Mouse (Mus musculus): Measurements from ENCODE around the gene Ret. TPM values are rescaled to one million over a fixed set of nuclear protein-coding genes. Genes with fewer than 3 reads are reported as not detected.

Ret gene
- total RNA-seq (2021), result 1 to 10 TPM; 3.0 to 3.4 TPM

DNA sequence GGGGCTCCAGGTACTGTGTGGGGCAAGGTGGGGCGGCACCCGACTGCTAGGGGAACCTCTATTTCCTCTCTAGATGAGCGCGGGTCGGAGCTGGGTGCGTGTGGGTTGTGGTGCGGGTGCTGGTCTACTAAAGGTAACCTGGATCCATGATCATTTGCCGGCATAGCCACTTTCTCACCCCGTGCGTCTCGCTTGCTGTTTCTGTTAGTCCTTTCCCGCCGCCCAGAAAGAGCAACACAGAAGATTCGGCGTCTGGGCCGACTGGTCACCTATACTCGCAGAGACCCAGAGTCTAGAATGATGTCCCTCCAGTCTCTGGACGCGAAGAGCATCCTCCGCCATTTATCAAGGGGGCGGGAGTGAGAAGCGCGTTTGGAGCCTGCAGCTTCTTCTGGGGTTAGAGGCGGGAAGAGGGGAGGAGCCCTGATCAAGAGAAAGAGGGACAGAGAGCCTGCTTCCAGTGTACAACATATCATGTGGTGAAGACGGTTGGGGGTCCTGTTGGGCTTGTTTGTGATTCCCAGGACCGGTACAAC lies at the start of gene Ret:
Gene Ret (minus strand): TSS at position 279 of the 536 bp plus-strand sequence.
- no peak for DNase-seq (ENCODE audit: extremely low spot score in 1 of 2, low spot score in 1 of 2)

DNA sequence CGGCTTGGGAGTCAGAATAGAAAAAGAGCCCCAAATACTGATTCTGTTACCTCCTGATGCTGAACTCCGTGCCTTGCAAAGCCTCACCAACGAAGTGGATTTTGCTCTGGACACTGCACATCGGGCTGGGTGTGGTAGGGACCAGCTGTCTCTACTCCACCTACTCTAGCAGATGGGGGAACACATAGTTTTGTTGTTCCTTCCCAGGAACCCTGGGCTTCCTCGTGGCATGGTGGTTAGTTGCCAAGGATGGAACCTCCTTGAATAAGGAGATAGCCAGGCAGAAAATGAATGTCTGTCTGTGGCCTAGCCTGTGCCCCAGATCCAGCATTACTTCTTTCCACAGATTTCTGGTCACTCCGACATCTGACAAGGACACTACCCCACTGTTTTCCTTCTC lies 49.6 kb upstream of the Ret start:
- DNase-seq (ENCODE audit: extremely low spot score in 1 of 2, low spot score in 1 of 2), result no peak

DNA sequence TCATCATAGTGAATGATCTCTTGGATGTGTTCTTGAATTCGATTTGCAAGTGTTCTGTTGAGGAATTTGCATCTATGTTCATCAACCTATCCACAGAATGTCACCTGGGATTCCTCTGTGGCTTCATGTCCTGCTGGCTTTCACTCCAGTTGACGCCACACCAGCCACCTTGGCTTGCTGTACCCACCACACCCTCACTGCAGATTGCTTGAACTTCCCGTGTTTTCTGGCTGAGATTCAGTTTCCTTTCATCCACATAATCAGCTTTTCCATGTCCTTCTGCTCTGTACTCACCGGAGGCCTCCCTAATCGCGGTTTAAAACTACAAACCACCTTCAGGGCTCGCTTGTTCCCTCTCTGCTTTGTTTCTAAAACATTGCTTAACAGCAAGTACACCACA lies 46.6 kb upstream of the Ret start:
- no peak for DNase-seq (ENCODE audit: extremely low spot score in 1 of 2, low spot score in 1 of 2)

DNA sequence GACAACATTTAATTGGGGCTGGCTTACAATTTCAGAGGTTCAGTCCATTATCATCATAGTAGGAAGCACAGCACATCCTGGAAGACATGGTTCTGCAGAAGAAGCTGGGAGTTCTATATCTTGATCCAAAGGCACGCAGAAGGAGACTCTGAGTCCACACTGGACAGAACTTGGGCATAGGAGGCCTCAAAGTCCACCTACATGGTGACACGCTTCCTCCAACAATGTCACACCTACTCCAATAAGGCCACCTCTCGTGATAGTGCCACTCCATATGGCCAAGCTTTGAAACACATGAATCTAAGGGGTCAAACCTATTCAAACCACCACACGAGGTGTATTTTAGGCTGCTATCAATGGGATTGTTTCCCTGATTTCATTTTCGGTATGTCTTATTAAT lies 45.4 kb upstream of the Ret start:
- no peak for DNase-seq (ENCODE audit: extremely low spot score in 1 of 2, low spot score in 1 of 2)

DNA sequence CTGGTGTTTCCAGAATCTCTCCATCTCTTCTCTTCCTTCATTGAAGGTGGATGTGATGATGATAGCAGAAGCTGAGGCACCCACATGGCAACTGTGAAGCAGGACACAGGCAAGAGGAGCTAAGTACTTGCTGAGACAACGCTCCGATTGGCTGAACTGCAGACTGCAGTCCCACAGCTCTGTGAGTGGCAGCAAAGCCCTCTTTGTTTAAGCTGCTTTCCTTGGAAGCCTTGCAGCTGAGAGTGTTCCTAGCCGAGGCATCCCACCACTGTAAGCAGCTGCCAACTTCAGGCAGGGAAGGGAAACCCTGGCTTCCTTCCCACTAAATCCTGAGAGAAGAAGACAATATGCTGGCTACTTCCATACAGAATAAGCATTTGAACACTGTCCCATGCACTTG lies 28.6 kb upstream of the Ret start:
- DNase-seq (ENCODE audit: extremely low spot score in 1 of 2, low spot score in 1 of 2), result no peak

DNA sequence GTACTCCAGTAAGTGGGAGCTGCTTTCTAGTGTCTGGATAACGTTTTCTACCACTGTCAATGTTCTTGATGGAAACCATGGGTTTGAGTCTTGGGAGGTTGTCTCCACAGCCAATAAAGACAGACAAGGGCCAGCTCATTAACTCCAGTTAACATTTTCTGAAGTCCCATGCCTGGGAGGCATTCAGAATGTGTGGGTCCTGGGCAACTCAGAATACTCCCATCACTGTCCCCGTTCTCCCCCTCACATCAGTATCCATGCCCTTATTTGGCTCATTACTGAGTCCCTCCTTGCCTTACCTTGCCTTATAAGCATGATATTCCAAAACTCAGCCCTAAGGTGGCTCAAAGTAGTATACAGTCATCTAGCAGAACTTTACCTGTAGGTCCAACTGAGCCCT lies 25.0 kb upstream of the Ret start:
- DNase-seq (ENCODE audit: extremely low spot score in 1 of 2, low spot score in 1 of 2), result no peak

DNA sequence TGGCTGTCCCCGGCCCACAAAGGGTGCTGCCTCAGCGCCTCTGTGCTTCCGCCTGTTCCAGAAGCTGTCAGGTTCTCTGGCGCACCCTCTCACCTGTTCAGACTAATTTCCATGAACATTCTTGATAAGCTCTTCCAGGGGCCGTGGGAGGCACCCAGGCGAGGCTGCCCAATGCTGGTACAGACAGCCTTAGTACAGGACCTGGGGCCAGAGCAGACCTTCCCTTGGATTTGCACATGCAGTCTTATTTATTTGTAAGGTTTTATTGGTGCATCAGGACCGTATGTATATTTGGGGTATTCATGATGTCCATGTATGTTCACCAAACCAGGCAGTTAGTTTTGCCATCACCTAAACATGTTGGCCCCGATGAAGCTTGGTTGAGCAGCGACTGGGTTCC lies 18.2 kb upstream of the Ret start:
- DNase-seq (ENCODE audit: extremely low spot score in 1 of 2, low spot score in 1 of 2), result no peak

DNA sequence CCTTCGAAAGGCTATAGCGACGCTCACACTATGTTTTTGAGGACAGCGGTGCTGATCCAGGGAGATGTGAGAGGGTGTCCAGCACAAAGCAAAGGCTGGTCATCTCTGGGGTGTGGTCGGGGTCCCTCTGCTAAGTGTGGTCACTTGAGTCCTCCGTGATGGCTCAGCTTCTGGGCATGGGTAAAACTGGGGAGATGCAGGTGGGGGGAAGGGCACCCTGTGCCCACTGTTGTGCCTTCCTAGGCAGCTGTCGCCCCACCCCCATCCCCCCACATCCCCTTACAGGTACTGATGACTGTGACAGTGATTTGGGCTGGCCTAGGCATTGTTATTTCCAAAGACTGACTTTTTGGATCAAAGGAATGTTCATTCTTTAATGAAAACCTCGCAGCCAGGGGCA lies 10.8 kb upstream of the Ret start:
- no peak for DNase-seq (ENCODE audit: extremely low spot score in 1 of 2, low spot score in 1 of 2)

DNA sequence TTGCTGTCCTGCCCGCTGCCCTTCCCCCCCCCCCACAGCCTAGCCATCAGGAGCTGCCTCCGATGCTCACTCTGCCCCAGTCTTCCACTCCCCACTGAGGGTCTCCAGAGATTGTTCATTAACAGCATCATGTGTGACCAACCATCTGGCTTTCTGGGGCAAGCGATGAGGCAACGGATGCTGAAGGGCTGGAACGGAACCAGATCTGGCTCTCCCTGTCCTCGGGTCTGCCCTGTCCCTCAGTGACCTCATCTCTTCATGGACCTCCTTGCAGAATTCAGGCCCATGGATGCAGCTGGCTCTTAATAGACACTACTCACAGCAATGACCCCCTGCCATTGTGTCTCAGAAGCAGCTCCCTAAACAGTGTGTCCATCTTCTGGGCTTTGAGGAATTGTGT lies 8.9 kb upstream of the Ret start:
- DNase-seq (ENCODE audit: extremely low spot score in 1 of 2, low spot score in 1 of 2), result no peak

DNA sequence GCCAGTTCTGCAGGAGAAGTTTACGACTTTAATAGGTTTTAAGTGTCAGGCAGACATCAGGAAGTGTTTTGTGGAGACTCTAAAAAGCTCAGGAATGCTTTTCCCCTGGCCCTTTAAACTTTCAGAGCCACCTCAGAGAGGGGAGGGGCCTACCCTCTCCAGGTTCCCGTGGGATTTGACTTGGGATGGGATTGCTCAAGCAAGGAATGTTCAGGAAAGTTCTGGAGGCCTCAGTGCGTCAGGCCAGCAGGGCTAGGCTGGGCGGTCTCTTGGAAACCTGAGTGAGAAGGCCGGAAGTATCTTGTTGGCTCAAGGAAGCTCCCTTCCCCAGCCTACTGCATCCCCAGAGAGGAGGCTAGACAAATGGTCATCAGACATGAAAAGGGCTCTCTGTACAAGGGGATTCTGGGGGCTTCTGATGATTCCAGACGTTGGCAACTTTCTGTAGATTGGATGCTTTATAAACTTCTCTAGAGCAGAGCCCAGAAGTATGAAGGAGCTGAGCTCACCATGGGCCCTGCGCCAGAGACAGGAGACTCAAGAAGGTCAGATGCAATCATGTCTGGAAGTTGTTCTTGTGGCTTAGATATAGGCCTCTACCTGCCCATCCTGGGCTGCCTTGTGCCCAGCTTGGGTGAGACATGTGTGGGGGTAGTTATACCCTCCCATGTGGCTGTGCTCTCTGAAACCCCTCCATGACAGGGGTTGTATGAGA lies 7.8 kb upstream of the Ret start:
- DNase-seq (ENCODE audit: extremely low spot score in 1 of 2, low spot score in 1 of 2), result no peak

DNA sequence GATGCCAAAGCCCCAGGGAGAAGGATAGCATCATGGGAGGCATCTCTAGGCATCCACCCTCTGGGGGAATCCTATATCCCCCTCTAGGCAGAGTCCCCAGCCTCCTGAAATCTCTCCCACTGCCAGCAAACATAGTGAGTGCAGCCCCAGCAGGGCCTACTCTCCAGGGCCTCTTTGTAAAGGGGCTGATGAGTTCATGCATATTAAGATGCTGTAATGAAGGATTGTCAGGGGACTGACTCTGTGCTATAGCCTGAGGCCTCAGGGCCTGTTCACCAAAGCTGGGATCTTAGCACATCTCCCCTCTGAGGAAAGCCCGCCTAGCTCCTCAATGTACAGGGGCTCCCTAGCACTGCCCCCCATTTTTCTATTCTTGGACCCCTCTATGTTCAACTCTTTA lies 6.6 kb upstream of the Ret start:
- no peak for DNase-seq (ENCODE audit: extremely low spot score in 1 of 2, low spot score in 1 of 2)

DNA sequence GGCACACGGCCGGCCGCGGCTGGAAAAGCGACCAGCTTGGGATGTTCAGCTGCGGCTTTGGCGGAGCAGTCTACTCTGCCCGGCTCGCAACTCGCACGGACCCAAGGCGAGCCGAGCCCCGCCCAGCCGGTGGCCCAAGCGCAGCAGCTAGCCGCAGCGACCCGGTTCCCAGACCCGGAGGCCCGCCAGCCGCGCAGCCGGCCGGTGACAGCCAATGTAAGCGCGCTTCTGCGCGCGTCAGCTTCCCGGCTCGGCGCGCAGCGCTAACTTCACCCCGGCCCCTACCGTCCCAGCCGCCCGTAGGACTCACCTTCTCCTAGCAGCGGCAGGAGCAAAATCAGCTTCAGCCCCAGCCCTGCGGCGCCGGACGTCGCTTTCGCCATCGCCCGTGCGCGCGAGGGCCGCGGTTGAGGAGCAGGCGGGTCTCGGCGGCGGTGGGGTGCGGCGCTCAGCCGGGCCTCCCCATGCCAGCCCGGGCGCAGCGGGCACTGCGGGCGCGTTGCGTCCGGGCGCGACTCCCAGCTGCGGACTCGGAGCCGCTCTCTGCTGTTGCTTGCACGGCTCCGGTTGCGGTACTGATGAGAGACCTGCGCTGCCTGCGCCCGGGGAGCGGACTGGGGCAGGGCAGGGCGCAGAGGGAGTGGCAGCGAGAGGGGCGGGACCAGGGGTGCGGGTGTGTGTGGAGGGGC lies 623 bp downstream of the Ret start:
- peak; percentile 23 to 24 for DNase-seq (ENCODE audit: extremely low spot score in 1 of 2, low spot score in 1 of 2)

DNA sequence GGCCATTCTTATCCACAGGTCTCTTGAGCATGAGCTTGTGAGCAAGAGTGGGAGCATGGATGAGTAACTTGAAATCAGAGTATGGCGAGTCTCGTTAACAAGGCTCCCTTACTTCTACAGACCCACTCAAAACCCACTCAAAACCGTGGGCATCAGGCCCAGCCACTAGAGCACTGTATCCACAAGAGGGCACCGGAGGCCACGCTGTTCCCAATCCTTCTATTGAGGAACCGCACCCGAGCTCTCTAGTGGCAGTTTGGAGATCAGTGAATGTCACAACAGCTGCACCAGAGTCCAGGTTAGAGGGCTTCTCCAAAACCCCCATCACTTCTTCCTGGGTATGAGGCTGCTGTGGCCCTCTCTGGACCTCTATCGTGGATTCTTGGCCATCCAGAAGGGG lies 2.4 kb downstream of the Ret start:
- peak in 1 of 2 experiments; percentile 49 for DNase-seq (ENCODE audit: extremely low spot score in 1 of 2, low spot score in 1 of 2)

DNA sequence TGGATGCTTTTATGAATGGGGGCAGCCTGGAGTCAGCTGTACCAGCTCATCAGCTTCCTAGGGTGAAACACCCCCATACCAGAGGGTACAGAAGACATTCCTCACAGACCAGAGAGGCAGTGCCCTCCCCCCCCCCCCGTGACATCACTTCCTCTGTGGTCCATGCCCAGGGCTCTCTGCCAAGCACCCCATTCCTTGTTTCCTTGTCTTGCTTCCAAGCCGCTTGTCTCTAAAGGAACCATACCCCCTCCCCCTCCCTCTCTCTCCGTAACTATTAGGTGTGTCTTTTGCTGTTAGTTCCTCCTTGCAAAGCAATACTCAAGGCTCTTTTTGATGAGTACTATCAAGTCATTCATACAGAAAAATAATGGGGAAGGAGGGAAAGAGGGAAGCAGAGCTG lies 4.6 kb downstream of the Ret start:
- no peak for DNase-seq (ENCODE audit: extremely low spot score in 1 of 2, low spot score in 1 of 2)

DNA sequence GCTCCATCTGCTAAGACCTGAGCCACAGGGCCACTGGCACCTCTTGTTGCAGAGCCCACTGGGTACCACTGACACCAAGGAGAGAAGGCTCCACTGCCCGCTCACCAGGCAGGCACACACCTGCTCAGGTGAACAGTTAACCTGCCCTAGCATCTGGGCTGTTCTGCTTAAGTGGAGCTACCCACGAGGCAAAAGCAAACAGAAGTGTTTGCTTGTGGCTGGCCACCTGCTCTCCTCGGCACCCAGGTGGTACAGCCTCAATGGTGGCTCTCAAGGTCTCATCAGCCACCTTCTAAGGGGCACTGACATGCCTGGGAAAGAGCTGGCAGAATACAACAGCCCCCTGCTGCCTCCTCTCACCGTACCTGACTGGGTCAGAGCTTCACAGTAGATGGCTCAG lies 5.3 kb downstream of the Ret start:
- DNase-seq (ENCODE audit: extremely low spot score in 1 of 2, low spot score in 1 of 2), result no peak

DNA sequence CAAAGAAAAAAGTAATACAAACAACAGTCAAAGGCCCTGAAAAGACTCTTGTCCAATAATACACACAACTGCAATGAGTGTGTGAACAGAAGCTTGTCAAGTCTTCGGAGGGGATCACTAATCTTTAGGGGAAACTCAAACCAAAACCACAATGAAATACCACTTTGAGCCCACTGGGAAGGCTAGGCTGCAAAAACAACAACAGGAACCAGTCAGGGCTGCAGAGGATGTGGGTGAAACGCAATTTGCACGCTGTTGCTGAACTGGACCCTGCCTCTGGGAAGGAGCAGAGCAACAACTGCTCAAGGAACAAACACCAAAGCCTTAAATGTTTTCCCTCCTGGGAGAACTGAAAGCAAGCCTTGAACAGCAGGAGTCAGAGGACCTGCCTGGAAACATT lies 7.8 kb downstream of the Ret start:
- no peak for DNase-seq (ENCODE audit: extremely low spot score in 1 of 2, low spot score in 1 of 2)

DNA sequence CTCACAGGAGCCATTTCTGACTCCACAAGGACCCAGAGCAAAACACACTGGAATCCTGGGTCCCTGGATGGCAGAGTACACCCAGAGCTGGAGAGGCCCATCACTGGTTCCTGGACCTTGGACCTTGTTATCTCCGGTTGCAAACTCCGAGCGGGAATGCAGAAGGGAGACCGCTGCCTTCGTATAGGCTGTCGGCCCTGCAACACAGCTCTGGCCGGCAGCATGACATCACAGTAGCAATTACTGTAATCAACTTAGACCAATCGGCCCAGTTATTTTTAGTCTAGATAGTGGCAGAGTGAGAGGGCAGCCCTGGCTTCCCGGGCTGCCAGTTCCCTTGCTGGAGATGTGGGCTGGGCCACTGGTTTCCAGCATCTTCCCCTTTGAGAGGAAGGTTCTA lies 8.9 kb downstream of the Ret start:
- no peak for DNase-seq (ENCODE audit: extremely low spot score in 1 of 2, low spot score in 1 of 2)

DNA sequence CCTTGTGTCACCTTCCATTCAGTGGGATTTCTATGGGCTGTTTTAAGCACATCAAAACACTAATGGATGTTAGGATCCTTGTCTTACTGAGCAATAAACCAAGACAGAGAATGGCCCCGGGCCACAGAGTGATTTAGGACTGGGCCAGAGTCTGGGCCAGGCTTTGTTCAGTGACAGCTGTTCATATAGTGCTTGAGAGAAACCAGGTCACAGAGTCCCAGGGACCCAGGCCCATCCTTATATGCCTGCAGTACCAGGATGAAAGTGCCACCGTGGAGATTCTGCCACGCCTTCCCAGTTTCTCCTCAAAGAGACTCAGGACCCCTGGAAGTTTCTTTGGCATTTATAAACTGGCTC lies 10.3 kb downstream of the Ret start:
- no peak for DNase-seq (ENCODE audit: extremely low spot score in 1 of 2, low spot score in 1 of 2)

DNA sequence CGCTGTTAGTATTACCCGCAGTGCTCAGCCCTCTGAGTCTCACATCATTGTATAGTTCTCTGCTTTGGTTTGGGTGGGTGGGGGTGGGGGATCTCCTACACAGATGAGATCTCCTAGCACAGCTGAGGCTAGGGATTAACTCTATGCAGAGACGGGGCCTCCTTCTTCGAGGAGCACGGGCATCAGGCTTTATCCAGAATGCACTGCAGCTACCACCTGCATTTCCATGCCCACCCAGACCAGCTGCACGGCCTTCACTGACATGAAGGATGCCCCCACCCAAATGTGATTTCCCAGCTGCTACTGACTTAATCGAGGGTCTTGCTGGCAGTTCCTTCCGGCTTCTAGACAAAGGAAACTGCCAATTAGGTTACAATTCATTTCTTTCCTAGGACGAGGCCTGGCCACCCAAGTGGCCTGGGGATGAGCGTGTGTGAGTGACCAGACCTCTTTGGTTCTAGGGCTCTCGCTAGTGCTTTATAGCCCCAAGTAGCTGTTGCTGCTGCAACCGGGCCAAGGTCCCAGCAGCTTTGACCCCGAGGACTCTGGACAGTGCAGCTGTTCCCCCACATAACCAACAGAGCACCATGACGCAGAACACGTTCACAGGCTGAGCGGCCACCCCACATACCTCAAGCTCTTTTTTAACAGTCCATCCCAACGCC lies 10.8 kb downstream of the Ret start:
- no peak for DNase-seq (ENCODE audit: extremely low spot score in 1 of 2, low spot score in 1 of 2)

DNA sequence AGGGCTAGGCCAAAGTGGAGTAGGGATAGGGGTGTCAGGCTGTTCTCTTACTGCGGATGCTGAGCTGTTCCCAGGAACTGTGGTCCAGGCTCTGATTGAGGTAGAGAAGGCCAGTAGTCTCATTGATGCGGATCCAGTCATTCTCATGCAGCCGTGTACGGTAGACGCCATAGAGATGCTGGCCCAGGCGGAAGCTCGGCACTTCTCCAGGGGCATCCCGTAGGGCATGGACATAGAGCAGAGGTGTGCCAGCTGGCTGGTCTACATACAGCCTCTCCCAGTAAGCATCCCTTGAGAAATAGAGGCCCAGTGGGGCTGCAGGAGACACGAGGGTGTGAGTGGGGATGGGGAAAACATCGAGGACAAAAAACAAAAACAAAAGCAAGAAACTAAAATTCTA lies 13.4 kb downstream of the Ret start:
- DNase-seq (ENCODE audit: extremely low spot score in 1 of 2, low spot score in 1 of 2), result no peak

DNA sequence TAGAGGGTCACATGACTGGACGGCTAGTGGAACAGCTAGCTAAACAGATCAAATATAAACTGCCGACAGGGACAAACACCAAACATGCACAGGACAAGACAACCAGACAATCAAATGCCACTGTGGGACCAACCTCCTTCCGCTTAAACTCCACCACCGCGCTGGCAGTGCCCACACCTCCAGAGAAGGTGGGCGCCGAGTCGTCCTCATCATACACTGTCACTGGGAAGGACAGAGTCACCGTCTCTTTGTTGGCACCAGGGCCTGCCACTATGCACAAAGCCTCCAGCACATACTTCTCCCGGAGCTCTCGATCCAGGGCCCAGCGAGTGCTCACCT lies 17.5 kb downstream of the Ret start:
- no peak for DNase-seq (ENCODE audit: extremely low spot score in 1 of 2, low spot score in 1 of 2)

Measured in layer of hippocampus, postnatal 25 days (tissue).